Mouse (Mus musculus): ENCODE data around the gene Tmem19. TPM values are rescaled to one million over a fixed set of nuclear protein-coding genes. Genes with fewer than 3 reads are reported as not detected.

The Tmem19 gene
- polyA plus RNA-seq, 2 experiments: 5.5 to 11.7 TPM

DNA sequence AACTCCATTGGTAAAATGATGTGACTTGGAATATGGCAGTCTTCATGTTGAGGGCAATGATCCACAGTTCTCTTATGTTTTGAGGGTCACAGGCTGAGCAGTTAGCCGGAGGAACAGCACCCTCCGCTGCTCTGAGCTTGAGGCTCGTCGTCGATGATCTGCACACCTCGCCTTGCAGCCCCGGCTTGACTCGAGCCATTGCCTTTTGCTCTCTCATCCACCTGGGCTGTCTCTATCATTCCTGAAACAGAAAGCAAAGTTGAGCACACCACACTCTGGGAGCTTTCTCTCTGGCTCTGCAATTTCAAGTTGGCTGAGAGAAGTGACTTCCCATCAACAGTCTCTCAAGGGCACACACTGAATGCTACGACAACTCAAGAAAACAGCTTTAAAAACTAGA, 71.6 kb downstream of the Tmem19 start:
- Histone ChIP-seq H3K4me3 (ENCODE audit: insufficient read depth in 1 of 2, low read depth in 2 of 2, low read length in 2 of 2) (no peak overlapping the region), H3K4me2 (ENCODE audit: low read depth) (no peak overlapping the region), H3K27me3 (ENCODE audit: control insufficient read depth, insufficient read depth, low read length) (no peaks in the 10 kb centered on the region), H3K36me3 (replicated peaks; ENCODE audit: control insufficient read depth, insufficient read depth, low read depth) (peaks cover 18% of the 10 kb centered on the region), H3K9me3 (ENCODE audit: control insufficient read depth, low read length) (no peaks in the 10 kb centered on the region), H3K4me1 (replicated peaks; ENCODE audit: control insufficient read depth in 2 of 2, insufficient read depth in 2 of 2, low read length in 1 of 2) (no peaks in the 10 kb centered on the region), H3K9ac (replicated peaks) (no peak overlapping the region), H3K27ac (no peak overlapping the region)
- DNase-seq (ENCODE audit: low read depth in 3 of 3, low spot score in 3 of 3) (no peak), ATAC-seq (ENCODE audit: insufficient read depth) (no peak)
- WGBS (ENCODE audit: insufficient replicate concordance): 90% methylated on average over 9 of the region's 9 CpGs
- TF ChIP-seq CTCF (IDR thresholded peaks at IDR 0.05; ENCODE audit: low read depth) (no peak), EP300 (IDR thresholded peaks at IDR 0.05; ENCODE audit: low read depth) (no peak)

Other genes with a start within 250 kb of the Tmem19 start
- gene Tph2, start 177.5 kb downstream of the Tmem19 start, polyA plus RNA-seq (2012; rRNA removed): not detected in 2 replicates
- not detected in 2 replicates for gene Tph2, start 177.5 kb downstream of the Tmem19 start, polyA plus RNA-seq (2014; fragmentation: Nextera tagmentation; extraction: Ambion mirVana)
- gene Tbc1d15, start 111.0 kb downstream of the Tmem19 start, polyA plus RNA-seq (2012; rRNA removed): 7.8 and 12.2 TPM in 2 replicates
- gene Tbc1d15, start 111.0 kb downstream of the Tmem19 start, polyA plus RNA-seq (2014; fragmentation: Nextera tagmentation; extraction: Ambion mirVana): 45.5 and 47.5 TPM in 2 replicates
- gene Rab21, start 46.9 kb downstream of the Tmem19 start, polyA plus RNA-seq (2012; rRNA removed): 4.9 and 6.7 TPM in 2 replicates
- gene Rab21, start 46.9 kb downstream of the Tmem19 start, polyA plus RNA-seq (2014; fragmentation: Nextera tagmentation; extraction: Ambion mirVana): 2.9 and 3.7 TPM in 2 replicates
- 2.3 and 3.6 TPM in 2 replicates for gene Thap2, start 21.9 kb upstream of the Tmem19 start, polyA plus RNA-seq (2012; rRNA removed)
- 3.3 and 4.1 TPM in 2 replicates for gene Thap2, start 21.9 kb upstream of the Tmem19 start, polyA plus RNA-seq (2014; fragmentation: Nextera tagmentation; extraction: Ambion mirVana)
- 34.5 and 36.5 TPM in 2 replicates for gene Zfc3h1, start 22.5 kb upstream of the Tmem19 start, polyA plus RNA-seq (2012; rRNA removed)
- gene Zfc3h1, start 22.5 kb upstream of the Tmem19 start, polyA plus RNA-seq (2014; fragmentation: Nextera tagmentation; extraction: Ambion mirVana): 7.6 and 9.7 TPM in 2 replicates
- not detected in 2 replicates for gene A930009A15Rik, start 207.5 kb upstream of the Tmem19 start, polyA plus RNA-seq (2012; rRNA removed)
- not detected in 2 replicates for gene A930009A15Rik, start 207.5 kb upstream of the Tmem19 start, polyA plus RNA-seq (2014; fragmentation: Nextera tagmentation; extraction: Ambion mirVana)
- gene Lgr5, start 225.3 kb upstream of the Tmem19 start, polyA plus RNA-seq (2012; rRNA removed): 0.70 and 0.76 TPM in 2 replicates
- gene Lgr5, start 225.3 kb upstream of the Tmem19 start, polyA plus RNA-seq (2014; fragmentation: Nextera tagmentation; extraction: Ambion mirVana): 0.84 and 0.88 TPM in 2 replicates

Measured in liver, embryonic 14.5 days (tissue).